8 mouse cellular contexts compared by ENCODE assay signal in genomic region chr1:106542731-106543130, GRCm38 (mm10).
A peak's percentile ranks its signal among the peaks of the same experiment; 100 is the strongest.
DNase-seq lines count a peak whose midpoint lies in the region; ATAC-seq and TF ChIP-seq lines count a peak whose summit lies in the region.

No protein-coding gene starts in this region.

- no peak overlapping the region for H3K27ac ChIP-seq in hindbrain, embryonic 10.5 days
- H3K27ac ChIP-seq in hindbrain, embryonic 12.5 days = no peak overlapping the region
- no peak overlapping the region for H3K27ac ChIP-seq in ES-Bruce4 (ENCODE audit: insufficient read depth, low read length)
- no peak overlapping the region for H3K27ac ChIP-seq in bone marrow, adult 2 months (ENCODE audit: control insufficient read depth, insufficient read depth, low read depth, low read length, poor library complexity)
- H3K27ac ChIP-seq in hindbrain, postnatal 0 days = no peak overlapping the region
- no peak overlapping the region for H3K27ac ChIP-seq in lung, postnatal 0 days (ENCODE audit: low read length)
- no peak overlapping the region for H3K27ac ChIP-seq in stomach, postnatal 0 days (replicated peaks)

- TF ChIP-seq EP300 in ES-Bruce4 (IDR thresholded peaks at IDR 0.05; ENCODE audit: insufficient read depth, low read depth, low read length) = no peak
- TF ChIP-seq EP300 in lung, postnatal 0 days (IDR thresholded peaks at IDR 0.05) = no peak
- TF ChIP-seq EP300 in stomach, postnatal 0 days (optimal IDR thresholded peaks at IDR 0.05) = no peak

- H3K4me2 ChIP-seq in hindbrain, embryonic 12.5 days (replicated peaks) = no peak overlapping the region
- H3K4me2 ChIP-seq in hindbrain, postnatal 0 days (ENCODE audit: low read depth, low read length) = no peak overlapping the region
- H3K4me2 ChIP-seq in lung, postnatal 0 days (replicated peaks; ENCODE audit: low read depth, low read length) = no peak overlapping the region
- H3K4me2 ChIP-seq in stomach, postnatal 0 days (replicated peaks; ENCODE audit: low read depth) = no peak overlapping the region

- WGBS in hindbrain, embryonic 10.5 days = 46% methylated on average over 5 of the region's 5 CpGs
- 39% methylated on average over 5 of the region's 5 CpGs for WGBS in hindbrain, embryonic 12.5 days
- 62% methylated on average over 5 of the region's 5 CpGs for WGBS in bone marrow, adult 2 months
- WGBS in hindbrain, postnatal 0 days = 42% methylated on average over 5 of the region's 5 CpGs
- 37% methylated on average over 5 of the region's 5 CpGs for WGBS in lung, postnatal 0 days
- 33% methylated on average over 5 of the region's 5 CpGs for WGBS in stomach, postnatal 0 days

- no peak for ATAC-seq in hindbrain, embryonic 12.5 days (ENCODE audit: low FRiP score)
- peak; percentile 31; the same call in 1 of the 2 replicates for ATAC-seq in hindbrain, postnatal 0 days
- no peak for ATAC-seq in lung, postnatal 0 days
- ATAC-seq in stomach, postnatal 0 days (ENCODE audit: low FRiP score, low TSS enrichment) = no peak

- H3K27me3 ChIP-seq in hindbrain, embryonic 10.5 days (ENCODE audit: insufficient read depth, poor library complexity, severe bottlenecking) = no peaks in the 10 kb centered on the region
- H3K27me3 ChIP-seq in hindbrain, embryonic 12.5 days = no peaks in the 10 kb centered on the region
- no peaks in the 10 kb centered on the region for H3K27me3 ChIP-seq in ES-Bruce4 (ENCODE audit: control insufficient read depth, insufficient read depth, low read length, poor library complexity, severe bottlenecking)
- H3K27me3 ChIP-seq in hindbrain, postnatal 0 days (ENCODE audit: insufficient read depth, low read length) = no peaks in the 10 kb centered on the region
- no peaks in the 10 kb centered on the region for H3K27me3 ChIP-seq in lung, postnatal 0 days (replicated peaks; ENCODE audit: insufficient read depth, low read length)
- H3K27me3 ChIP-seq in stomach, postnatal 0 days (ENCODE audit: control insufficient read depth, insufficient read depth, low read length) = no peaks in the 10 kb centered on the region

- TF ChIP-seq CTCF in ES-Bruce4 (IDR thresholded peaks at IDR 0.05; ENCODE audit: low read depth, low read length) = peak; percentile 54
- TF ChIP-seq CTCF in bone marrow, adult 2 months (IDR thresholded peaks at IDR 0.05; ENCODE audit: control insufficient read depth, insufficient read depth, low read length) = peak; percentile 46; the same call in 1 of the 2 replicates
- TF ChIP-seq CTCF in hindbrain, postnatal 0 days (IDR thresholded peaks at IDR 0.05; ENCODE audit: low read depth) = peak; percentile 73
- TF ChIP-seq CTCF in lung, postnatal 0 days (IDR thresholded peaks at IDR 0.05) = peak; percentile 67
- peak; percentile 79 for TF ChIP-seq CTCF in stomach, postnatal 0 days (IDR thresholded peaks at IDR 0.05; ENCODE audit: low read depth)

- no peaks in the 10 kb centered on the region for H3K36me3 ChIP-seq in hindbrain, embryonic 10.5 days
- H3K36me3 ChIP-seq in hindbrain, embryonic 12.5 days = no peaks in the 10 kb centered on the region
- H3K36me3 ChIP-seq in ES-Bruce4 (ENCODE audit: control insufficient read depth, insufficient read depth, low read length, poor library complexity, severe bottlenecking) = no peaks in the 10 kb centered on the region
- H3K36me3 ChIP-seq in hindbrain, postnatal 0 days (ENCODE audit: insufficient read depth, low read length) = no peaks in the 10 kb centered on the region
- H3K36me3 ChIP-seq in lung, postnatal 0 days (ENCODE audit: insufficient read depth, low read length) = no peaks in the 10 kb centered on the region
- no peaks in the 10 kb centered on the region for H3K36me3 ChIP-seq in stomach, postnatal 0 days (ENCODE audit: control insufficient read depth, insufficient read depth, low read length)

- TF ChIP-seq POLR2A in ES-Bruce4 (IDR thresholded peaks at IDR 0.05; ENCODE audit: insufficient read depth, low read length) = no peak
- TF ChIP-seq POLR2A in bone marrow, adult 2 months (IDR thresholded peaks at IDR 0.05; ENCODE audit: borderline replicate concordance, control insufficient read depth, low read depth, low read length) = no peak

- H3K4me1 ChIP-seq in hindbrain, embryonic 10.5 days (replicated peaks) = peaks cover 5% of the 10 kb centered on the region; the same call in 1 of the 2 replicates
- no peaks in the 10 kb centered on the region for H3K4me1 ChIP-seq in hindbrain, embryonic 12.5 days
- H3K4me1 ChIP-seq in ES-Bruce4 (ENCODE audit: control insufficient read depth, insufficient read depth, low read length) = no peaks in the 10 kb centered on the region
- peaks cover under 1% of the 10 kb centered on the region for H3K4me1 ChIP-seq in bone marrow, adult 2 months (ENCODE audit: control insufficient read depth, insufficient read depth, low read length)
- H3K4me1 ChIP-seq in hindbrain, postnatal 0 days (ENCODE audit: insufficient read depth, low read length) = no peaks in the 10 kb centered on the region
- H3K4me1 ChIP-seq in lung, postnatal 0 days (ENCODE audit: insufficient read depth, low read depth, low read length) = no peaks in the 10 kb centered on the region
- H3K4me1 ChIP-seq in stomach, postnatal 0 days (replicated peaks; ENCODE audit: control insufficient read depth, insufficient read depth) = no peaks in the 10 kb centered on the region

- H3K4me3 ChIP-seq in hindbrain, embryonic 10.5 days = no peak overlapping the region
- H3K4me3 ChIP-seq in hindbrain, embryonic 12.5 days = no peak overlapping the region
- no peak overlapping the region for H3K4me3 ChIP-seq in ES-Bruce4 (ENCODE audit: low read depth, low read length)
- no peak overlapping the region for H3K4me3 ChIP-seq in bone marrow, adult 2 months (replicated peaks; ENCODE audit: control insufficient read depth, low read depth, low read length)
- H3K4me3 ChIP-seq in hindbrain, postnatal 0 days (ENCODE audit: low read length) = no peak overlapping the region
- no peak overlapping the region for H3K4me3 ChIP-seq in lung, postnatal 0 days (ENCODE audit: low read depth, low read length)
- H3K4me3 ChIP-seq in stomach, postnatal 0 days (ENCODE audit: low read depth, low read length) = no peak overlapping the region

- H3K9me3 ChIP-seq in hindbrain, embryonic 10.5 days = no peaks in the 10 kb centered on the region
- no peaks in the 10 kb centered on the region for H3K9me3 ChIP-seq in hindbrain, embryonic 12.5 days (replicated peaks)
- no peaks in the 10 kb centered on the region for H3K9me3 ChIP-seq in ES-Bruce4 (replicated peaks; ENCODE audit: control insufficient read depth, insufficient read depth, low read length, poor library complexity, severe bottlenecking)
- H3K9me3 ChIP-seq in hindbrain, postnatal 0 days (ENCODE audit: low read length) = no peaks in the 10 kb centered on the region
- no peaks in the 10 kb centered on the region for H3K9me3 ChIP-seq in lung, postnatal 0 days (ENCODE audit: low read length)
- no peaks in the 10 kb centered on the region for H3K9me3 ChIP-seq in stomach, postnatal 0 days (ENCODE audit: control insufficient read depth, low read length)

- peak; percentile 23 for DNase-seq in hindbrain, embryonic 10.5 days (ENCODE audit: low spot score)
- DNase-seq in hindbrain, postnatal 0 days (ENCODE audit: low spot score) = peak; percentile 76
- peak; percentile 44 for DNase-seq in lung, postnatal 0 days (ENCODE audit: low spot score)
- DNase-seq in stomach, postnatal 0 days (ENCODE audit: low spot score) = peak; percentile 66
- no peak for DNase-seq in spleen, adult 12 weeks (ENCODE audit: low spot score)

- H3K9ac ChIP-seq in hindbrain, embryonic 12.5 days = no peak overlapping the region
- no peak overlapping the region for H3K9ac ChIP-seq in ES-Bruce4 (ENCODE audit: low read depth, poor library complexity, severe bottlenecking)
- H3K9ac ChIP-seq in hindbrain, postnatal 0 days (replicated peaks; ENCODE audit: low read length) = no peak overlapping the region
- H3K9ac ChIP-seq in lung, postnatal 0 days (replicated peaks; ENCODE audit: low read depth) = no peak overlapping the region
- H3K9ac ChIP-seq in stomach, postnatal 0 days (ENCODE audit: low read length) = no peak overlapping the region
